Mouse (Mus musculus): Measurements from ENCODE around the gene Nr2e1. TPM values are rescaled to one million over a fixed set of nuclear protein-coding genes. Genes with fewer than 3 reads are reported as not detected.

The Nr2e1 gene
- polyA plus RNA-seq, 1 experiment from 2014 or later: not detected

- in situ Hi-C loops (cut with MboI; ENCODE audit: low pct_unique_long_range_greater_than_20kb): no loop called here
- H3K27me3 ChIP-seq: peaks cover 72% of the 10 kb centered on the region
- DNase-seq (ENCODE audit: low read depth, low spot score): no peak
- TF ChIP-seq CTCF (IDR thresholded peaks at IDR 0.05): no peak
- ChIA-PET CTCF (no interaction called here), POLR2A (no interaction called here)
- ATAC-seq: no peak
Observed at GRCm38 (mm10) chr10:42578698-42579474, 4.5 kb downstream of the Nr2e1 start.

- CTCF ChIA-PET: no interaction called here
- in situ Hi-C loops (cut with MboI; ENCODE audit: low pct_unique_long_range_greater_than_20kb): no loop called here
- DNase-seq (ENCODE audit: low read depth, low spot score) (no peak), ATAC-seq (no peak)
- POLR2A ChIA-PET: no interaction called here
- no peak for TF ChIP-seq CTCF (IDR thresholded peaks at IDR 0.05)
- peaks cover 72% of the 10 kb centered on the region for H3K27me3 ChIP-seq
Observed at GRCm38 (mm10) chr10:42578281-42578675, 5.2 kb downstream of the Nr2e1 start.

GRCm38 (mm10) chr10:42577525-42578280 lies 5.7 kb downstream of the Nr2e1 start:
- in situ Hi-C loops (cut with MboI; ENCODE audit: low pct_unique_long_range_greater_than_20kb): no loop called here
- TF ChIP-seq CTCF (IDR thresholded peaks at IDR 0.05): no peak
- ATAC-seq: no peak
- POLR2A ChIA-PET: no interaction called here
- H3K27me3 ChIP-seq: peaks cover 71% of the 10 kb centered on the region
- CTCF ChIA-PET: no interaction called here
- DNase-seq (ENCODE audit: low read depth, low spot score): no peak

- in situ Hi-C loops (cut with MboI; ENCODE audit: low pct_unique_long_range_greater_than_20kb): no loop called here
- ChIA-PET POLR2A (no interaction called here), CTCF (no interaction called here)
- no peak for DNase-seq (ENCODE audit: low read depth, low spot score)
- TF ChIP-seq CTCF (IDR thresholded peaks at IDR 0.05): no peak
- no peak for ATAC-seq
- H3K27me3 ChIP-seq: peaks cover 73% of the 10 kb centered on the region
Observed at GRCm38 (mm10) chr10:42574639-42575038, 8.8 kb downstream of the Nr2e1 start.

- ChIA-PET POLR2A (no interaction called here), CTCF (no interaction called here)
- in situ Hi-C loops (cut with MboI; ENCODE audit: low pct_unique_long_range_greater_than_20kb): no loop called here
Observed at GRCm38 (mm10) chr10:42572971-42573370, 10.5 kb downstream of the Nr2e1 start.

GRCm38 (mm10) chr10:42572567-42572966 lies 10.9 kb downstream of the Nr2e1 start:
- in situ Hi-C loops (cut with MboI; ENCODE audit: low pct_unique_long_range_greater_than_20kb): no loop called here
- ChIA-PET CTCF (no interaction called here), POLR2A (no interaction called here)
- ATAC-seq (no peak), DNase-seq (ENCODE audit: low read depth, low spot score) (no peak)
- H3K27me3 ChIP-seq: peaks cover 74% of the 10 kb centered on the region
- no peak for TF ChIP-seq CTCF (IDR thresholded peaks at IDR 0.05)

More at GRCm38 (mm10) chr10:42572971-42573370, 10.5 kb downstream of the Nr2e1 start:
- H3K27me3 ChIP-seq: peaks cover 74% of the 10 kb centered on the region
- no peak for TF ChIP-seq CTCF (IDR thresholded peaks at IDR 0.05)
- ATAC-seq (no peak), DNase-seq (ENCODE audit: low read depth, low spot score) (no peak)

- TF ChIP-seq CTCF (IDR thresholded peaks at IDR 0.05): no peak
- in situ Hi-C loops (cut with MboI; ENCODE audit: low pct_unique_long_range_greater_than_20kb): no loop called here
- DNase-seq (ENCODE audit: low read depth, low spot score) (no peak), ATAC-seq (no peak)
- ChIA-PET CTCF (no interaction called here), POLR2A (interaction anchor here (0.8 kb wide), 1 partner anchor 18 kb away, joined by 5 read pairs; no protein-coding TSS in a partner anchor)
- H3K27me3 ChIP-seq: peaks cover 33% of the 10 kb centered on the region
Observed at GRCm38 (mm10) chr10:42562272-42562671, 21.2 kb downstream of the Nr2e1 start.

GRCm38 (mm10) chr10:42559581-42560200 lies 23.7 kb downstream of the Nr2e1 start:
- in situ Hi-C loops (cut with MboI; ENCODE audit: low pct_unique_long_range_greater_than_20kb): no loop called here
- no peak for DNase-seq (ENCODE audit: low read depth, low spot score)
- TF ChIP-seq CTCF (IDR thresholded peaks at IDR 0.05): no peak
- ATAC-seq: no peak
- peaks cover 16% of the 10 kb centered on the region for H3K27me3 ChIP-seq
- ChIA-PET CTCF (no interaction called here), POLR2A (no interaction called here)

- no peak for DNase-seq (ENCODE audit: low read depth, low spot score)
- ChIA-PET CTCF (no interaction called here), POLR2A (no interaction called here)
- ATAC-seq: no peak
- in situ Hi-C loops (cut with MboI; ENCODE audit: low pct_unique_long_range_greater_than_20kb): no loop called here
- H3K27me3 ChIP-seq: no peaks in the 10 kb centered on the region
- no peak for TF ChIP-seq CTCF (IDR thresholded peaks at IDR 0.05)
Observed at GRCm38 (mm10) chr10:42546507-42546906, 36.9 kb downstream of the Nr2e1 start.

- ChIA-PET POLR2A (no interaction called here), CTCF (interaction anchor here (1.1 kb wide), 1 partner anchor 11 kb away, joined by 3 read pairs; no protein-coding TSS in a partner anchor)
- no peak for TF ChIP-seq CTCF (IDR thresholded peaks at IDR 0.05)
- H3K27me3 ChIP-seq: no peaks in the 10 kb centered on the region
- no peak for DNase-seq (ENCODE audit: low read depth, low spot score)
- ATAC-seq: no peak
- in situ Hi-C loops (cut with MboI; ENCODE audit: low pct_unique_long_range_greater_than_20kb): no loop called here
Observed at GRCm38 (mm10) chr10:42545707-42546503, 37.5 kb downstream of the Nr2e1 start.

Data from Patski (cell line).